Mouse (Mus musculus) leukemia stem cell, adult 10-12 weeks (primary cell): ENCODE results near the gene Ifit1bl2. TPM values are rescaled to one million over a fixed set of nuclear protein-coding genes. Genes with fewer than 3 reads are reported as not detected.

ENCODE experiments used
- polyA plus RNA-seq: library from polyadenylated mRNA; stranded (reverse); fragments of >175 nt; gene quantifications from 2 replicates; pipeline ENCODE4 v1.2.3, GENCODE M21; 2012; ENCODE audit warnings: low replicate concordance

Ifit1bl2 gene
- 0.16 TPM in 1 of 2 replicates, not detected in the other for polyA plus RNA-seq

GRCm38 (mm10) chr19:34640623-34641022 is at the start of gene Ifit1bl2, which contains the start of gene Ifit1:
TSS of gene Ifit1bl2 (minus strand) at chr19:34640743.
TSS of gene Ifit1 (plus strand) at chr19:34640871.

GRCm38 (mm10) chr19:34607237-34608051 is 33.1 kb downstream of the Ifit1bl2 start, which contains the start of gene Ifit3b:
TSS of gene Ifit3b (plus strand) at chr19:34607970.

DNA sequence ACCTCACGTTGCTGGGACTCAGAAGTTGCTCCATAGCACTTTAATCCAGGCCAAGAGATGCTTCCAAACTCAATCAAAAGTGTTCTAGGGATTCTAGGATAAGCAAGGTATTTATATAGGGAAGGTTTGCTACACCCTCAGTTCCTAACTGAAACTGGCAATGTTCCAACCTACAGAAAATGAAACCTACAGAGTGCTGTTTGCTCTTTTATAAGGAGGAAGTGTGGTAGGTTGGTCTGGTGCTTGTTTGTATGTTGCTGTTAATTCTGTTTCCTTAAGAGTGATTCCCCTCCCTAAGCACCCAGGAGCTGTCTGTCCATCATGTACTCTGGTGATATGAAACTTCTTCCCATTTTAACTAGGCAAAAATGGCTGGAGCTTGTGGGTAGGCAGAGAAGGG is 38.7 kb downstream of the Ifit1bl2 start, which contains the start of gene Ifit1bl1:
TSS of gene Ifit1bl1 (minus strand) at position 69 of the 400 bp plus-strand sequence.

DNA sequence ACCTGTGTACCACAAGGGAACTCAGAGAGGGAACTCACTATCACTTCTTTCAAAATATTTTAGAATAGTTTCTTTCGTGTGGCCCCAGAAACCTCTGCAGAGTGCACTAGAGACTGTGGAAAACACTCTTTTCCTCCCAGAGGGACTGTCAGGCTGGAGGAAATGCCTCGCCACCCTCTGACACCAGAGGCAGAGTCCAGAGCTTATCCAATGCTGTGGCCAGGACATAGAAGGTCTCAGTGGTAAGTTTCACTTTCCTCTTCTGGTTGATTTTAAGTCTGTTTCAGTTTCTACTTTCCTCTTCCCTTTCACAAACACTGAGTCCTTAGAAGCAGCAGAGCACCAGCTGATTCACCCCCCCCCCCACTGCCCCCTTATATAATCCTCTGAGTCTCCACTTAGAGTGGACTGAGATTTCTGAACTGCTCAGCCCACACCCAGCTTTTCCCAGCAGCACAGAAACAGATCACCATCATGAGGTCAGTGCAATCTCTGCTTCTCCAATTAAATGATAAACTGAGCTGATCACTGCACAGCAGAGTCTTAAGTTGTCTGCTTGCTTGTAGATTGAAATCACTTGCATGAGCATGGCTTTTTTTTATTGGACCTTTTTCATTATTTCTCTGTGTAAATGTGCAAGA is 57.3 kb downstream of the Ifit1bl2 start, which contains the start of gene Ifit3:
TSS of gene Ifit3 (plus strand) at position 406 of the 641 bp plus-strand sequence.

Other genes starting within 250 kb of the Ifit1bl2 start
- gene Ch25h, start 165.6 kb downstream of the Ifit1bl2 start, polyA plus RNA-seq, result 0.67 TPM in 1 of 2 replicates, not detected in the other
- gene Lipa, start 113.3 kb downstream of the Ifit1bl2 start, polyA plus RNA-seq, result 0.57 and 2.6 TPM in 2 replicates
- gene Ifit2, start 90.0 kb downstream of the Ifit1bl2 start, polyA plus RNA-seq, result 0.06 and 0.26 TPM in 2 replicates
- gene Ifit3, start 57.2 kb downstream of the Ifit1bl2 start, polyA plus RNA-seq, result 0.26 and 0.62 TPM in 2 replicates
- 0.31 TPM in 1 of 2 replicates, not detected in the other for gene Ifit1bl1, start 38.8 kb downstream of the Ifit1bl2 start, polyA plus RNA-seq
- 0.71 TPM in 1 of 2 replicates, not detected in the other for gene Ifit3b, start 32.8 kb downstream of the Ifit1bl2 start, polyA plus RNA-seq
- gene Ifit1, start 128 bp upstream of the Ifit1bl2 start, polyA plus RNA-seq, result 0.15 and 0.25 TPM in 2 replicates
- 0.05 TPM in 1 of 2 replicates, not detected in the other for gene Slc16a12, start 106.5 kb upstream of the Ifit1bl2 start, polyA plus RNA-seq
- gene Pank1, start 238.7 kb upstream of the Ifit1bl2 start, polyA plus RNA-seq, result 1.0 and 1.4 TPM in 2 replicates